Mouse (Mus musculus): Measurements from ENCODE around the gene Lyst. TPM values are rescaled to one million over a fixed set of nuclear protein-coding genes. Genes with fewer than 3 reads are reported as not detected.

The Lyst gene
- polyA plus RNA-seq, 1 experiment from 2014 or later: 6.3 TPM

GRCm38 (mm10) chr13:13555196-13555595, 35.0 kb upstream of the Lyst start:
- no peak overlapping the region for H3K4me3 ChIP-seq (replicated peaks; ENCODE audit: low read length)
- no peaks in the 10 kb centered on the region for H3K36me3 ChIP-seq (replicated peaks; ENCODE audit: control insufficient read depth, insufficient read depth)
- ATAC-seq (ENCODE audit: low FRiP score): no peak
- no peak overlapping the region for H3K9ac ChIP-seq
- H3K4me1 ChIP-seq (replicated peaks; ENCODE audit: control insufficient read depth, insufficient read depth, low read length): no peaks in the 10 kb centered on the region
- no peak for DNase-seq (ENCODE audit: low spot score)
- H3K27me3 ChIP-seq (ENCODE audit: control insufficient read depth, insufficient read depth, low read length): no peaks in the 10 kb centered on the region
- 91% methylated on average over 3 of the region's 3 CpGs for WGBS
- no peak overlapping the region for H3K4me2 ChIP-seq (replicated peaks)
- no peak overlapping the region for H3K27ac ChIP-seq
- no peaks in the 10 kb centered on the region for H3K9me3 ChIP-seq (ENCODE audit: control insufficient read depth, low read length)

- no peaks in the 10 kb centered on the region for H3K9me3 ChIP-seq (ENCODE audit: control insufficient read depth, low read length)
- WGBS: 86% methylated on average over 5 of the region's 5 CpGs
- no peak overlapping the region for H3K27ac ChIP-seq
- no peaks in the 10 kb centered on the region for H3K4me1 ChIP-seq (replicated peaks; ENCODE audit: control insufficient read depth, insufficient read depth, low read length)
- no peaks in the 10 kb centered on the region for H3K27me3 ChIP-seq (ENCODE audit: control insufficient read depth, insufficient read depth, low read length)
- H3K9ac ChIP-seq: no peak overlapping the region
- no peak overlapping the region for H3K4me2 ChIP-seq (replicated peaks)
- no peaks in the 10 kb centered on the region for H3K36me3 ChIP-seq (replicated peaks; ENCODE audit: control insufficient read depth, insufficient read depth)
- H3K4me3 ChIP-seq (replicated peaks; ENCODE audit: low read length): no peak overlapping the region
- no peak for ATAC-seq (ENCODE audit: low FRiP score)
- DNase-seq (ENCODE audit: low spot score): no peak
These were observed 33.0 kb upstream of the Lyst start for GRCm38 (mm10) chr13:13557001-13557743.

DNA sequence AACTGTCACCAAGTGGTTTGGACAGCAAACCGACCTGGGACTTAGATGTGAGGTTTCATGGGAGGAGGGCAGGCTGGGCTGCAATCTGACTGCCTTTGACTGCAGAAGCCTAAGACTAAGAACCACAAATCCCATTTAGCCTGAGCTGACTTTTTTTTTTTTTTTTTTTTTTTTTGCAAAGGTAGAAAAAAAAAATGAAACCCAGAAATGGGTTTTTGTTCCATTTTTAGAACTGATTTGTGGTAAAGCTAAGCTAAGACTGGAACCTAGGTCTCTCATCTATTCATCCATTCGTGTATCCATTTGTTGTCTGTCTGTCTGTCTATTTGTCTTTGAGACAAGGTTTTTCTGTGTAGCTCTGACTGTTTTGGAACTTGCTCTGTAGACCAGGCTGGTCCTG, 31.9 kb upstream of the Lyst start:
- no peaks in the 10 kb centered on the region for H3K36me3 ChIP-seq (replicated peaks; ENCODE audit: control insufficient read depth, insufficient read depth)
- H3K9me3 ChIP-seq (ENCODE audit: control insufficient read depth, low read length): no peaks in the 10 kb centered on the region
- no peak overlapping the region for H3K4me2 ChIP-seq (replicated peaks)
- H3K9ac ChIP-seq: no peak overlapping the region
- H3K4me3 ChIP-seq (replicated peaks; ENCODE audit: low read length): no peak overlapping the region
- no peak overlapping the region for H3K27ac ChIP-seq
- DNase-seq (ENCODE audit: low spot score): no peak
- H3K4me1 ChIP-seq (replicated peaks; ENCODE audit: control insufficient read depth, insufficient read depth, low read length): no peaks in the 10 kb centered on the region
- 67% methylated on average over 2 of the region's 2 CpGs for WGBS
- no peaks in the 10 kb centered on the region for H3K27me3 ChIP-seq (ENCODE audit: control insufficient read depth, insufficient read depth, low read length)
- ATAC-seq (ENCODE audit: low FRiP score): no peak

DNA sequence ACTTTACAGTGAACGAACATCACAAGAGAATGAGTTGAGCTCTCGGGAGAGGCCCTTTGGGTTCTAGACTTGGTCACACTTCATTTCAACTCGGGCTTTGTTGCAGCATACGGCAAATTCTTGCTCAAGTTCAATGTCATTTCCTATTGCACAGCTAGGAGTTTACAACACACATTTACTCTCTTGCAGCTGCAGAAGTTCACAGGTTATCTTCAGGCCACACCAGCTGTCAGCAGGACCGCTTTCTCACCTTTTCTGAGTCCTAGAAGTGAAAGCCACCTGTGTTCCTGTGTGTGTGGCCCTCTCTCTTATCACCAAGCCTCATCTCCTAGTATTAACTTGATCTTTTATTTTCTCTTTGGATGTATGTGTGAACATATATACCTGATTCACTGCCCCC, 31.3 kb upstream of the Lyst start:
- Histone ChIP-seq H3K27me3 (ENCODE audit: control insufficient read depth, insufficient read depth, low read length) (no peaks in the 10 kb centered on the region), H3K4me1 (replicated peaks; ENCODE audit: control insufficient read depth, insufficient read depth, low read length) (no peaks in the 10 kb centered on the region), H3K4me2 (replicated peaks) (no peak overlapping the region), H3K27ac (no peak overlapping the region), H3K9me3 (ENCODE audit: control insufficient read depth, low read length) (no peaks in the 10 kb centered on the region), H3K4me3 (replicated peaks; ENCODE audit: low read length) (no peak overlapping the region), H3K9ac (no peak overlapping the region), H3K36me3 (replicated peaks; ENCODE audit: control insufficient read depth, insufficient read depth) (no peaks in the 10 kb centered on the region)
- 83% methylated on average over 5 of the region's 5 CpGs for WGBS
- ATAC-seq (ENCODE audit: low FRiP score) (no peak), DNase-seq (ENCODE audit: low spot score) (no peak)

DNA sequence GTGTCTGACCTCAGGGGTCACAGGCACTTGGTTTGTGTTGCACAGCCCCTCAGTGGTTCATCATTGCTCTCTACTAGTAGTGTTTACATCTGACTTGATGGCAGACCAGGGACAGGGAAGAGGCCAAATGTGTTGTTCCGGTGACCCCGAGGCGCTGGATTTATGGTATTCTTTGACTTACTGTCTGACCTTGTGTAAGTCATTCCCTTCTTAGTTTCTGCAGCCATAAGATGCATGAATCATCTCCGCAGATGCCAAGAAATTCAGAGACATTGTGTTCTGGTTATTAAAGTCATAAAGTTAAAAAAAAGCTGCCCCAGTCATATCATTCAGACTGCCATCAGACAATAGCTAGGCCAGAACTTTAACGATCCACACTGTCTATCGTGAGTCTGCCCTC, 27.6 kb upstream of the Lyst start:
- no peaks in the 10 kb centered on the region for H3K27me3 ChIP-seq (ENCODE audit: control insufficient read depth, insufficient read depth, low read length)
- H3K4me1 ChIP-seq (replicated peaks; ENCODE audit: control insufficient read depth, insufficient read depth, low read length): no peaks in the 10 kb centered on the region
- no peaks in the 10 kb centered on the region for H3K9me3 ChIP-seq (ENCODE audit: control insufficient read depth, low read length)
- no peak for ATAC-seq (ENCODE audit: low FRiP score)
- H3K27ac ChIP-seq: no peak overlapping the region
- WGBS: 92% methylated on average over 6 of the region's 6 CpGs
- H3K9ac ChIP-seq: no peak overlapping the region
- H3K36me3 ChIP-seq (replicated peaks; ENCODE audit: control insufficient read depth, insufficient read depth): no peaks in the 10 kb centered on the region
- H3K4me3 ChIP-seq (replicated peaks; ENCODE audit: low read length): no peak overlapping the region
- no peak overlapping the region for H3K4me2 ChIP-seq (replicated peaks)
- no peak for DNase-seq (ENCODE audit: low spot score)

DNA sequence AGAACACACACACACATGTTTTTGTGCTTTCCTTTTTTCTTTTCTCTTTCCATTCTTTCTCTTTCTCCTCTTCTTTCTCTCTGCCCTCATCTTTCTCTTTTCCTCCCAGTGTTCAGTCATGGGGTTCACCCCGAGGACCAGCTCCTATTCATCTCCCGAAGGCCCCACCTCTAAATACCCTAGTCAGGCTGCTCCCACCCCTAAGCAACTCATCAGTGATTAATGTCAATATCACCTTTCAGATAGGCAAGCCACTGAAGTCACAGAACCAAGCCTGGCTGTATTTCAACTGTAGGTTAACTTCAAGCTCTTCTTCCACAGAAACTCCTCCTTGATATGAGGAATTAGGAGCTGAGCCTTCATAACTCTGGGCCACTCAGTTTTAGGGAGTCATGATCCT, 26.1 kb upstream of the Lyst start:
- Histone ChIP-seq H3K27me3 (ENCODE audit: control insufficient read depth, insufficient read depth, low read length) (no peaks in the 10 kb centered on the region), H3K36me3 (replicated peaks; ENCODE audit: control insufficient read depth, insufficient read depth) (no peaks in the 10 kb centered on the region), H3K9ac (no peak overlapping the region), H3K27ac (no peak overlapping the region), H3K4me2 (replicated peaks) (no peak overlapping the region), H3K4me1 (replicated peaks; ENCODE audit: control insufficient read depth, insufficient read depth, low read length) (no peaks in the 10 kb centered on the region), H3K4me3 (replicated peaks; ENCODE audit: low read length) (no peak overlapping the region), H3K9me3 (ENCODE audit: control insufficient read depth, low read length) (no peaks in the 10 kb centered on the region)
- DNase-seq (ENCODE audit: low spot score) (no peak), ATAC-seq (ENCODE audit: low FRiP score) (no peak)
- WGBS: 81% methylated on average over 2 of the region's 2 CpGs

DNA sequence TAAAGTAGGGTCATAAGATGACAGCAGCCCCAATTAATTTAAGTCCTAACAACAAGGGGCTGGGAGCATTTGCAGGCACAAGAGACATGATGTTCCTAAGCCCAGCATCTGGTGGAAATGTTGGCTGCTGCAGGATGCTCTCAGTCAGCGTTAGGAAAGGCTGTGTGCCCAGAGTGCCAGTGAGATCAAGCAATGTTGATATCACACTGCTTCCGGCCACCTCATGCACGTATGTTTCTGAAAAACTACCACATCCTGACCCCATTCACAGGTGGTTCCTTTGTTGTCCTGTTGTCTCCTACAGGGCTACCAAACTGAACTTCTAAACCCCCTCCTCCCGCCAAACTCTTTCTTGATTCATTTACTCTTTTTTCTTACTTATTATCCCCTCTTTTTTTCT, 25.7 kb upstream of the Lyst start:
- H3K36me3 ChIP-seq (replicated peaks; ENCODE audit: control insufficient read depth, insufficient read depth): no peaks in the 10 kb centered on the region
- no peaks in the 10 kb centered on the region for H3K27me3 ChIP-seq (ENCODE audit: control insufficient read depth, insufficient read depth, low read length)
- no peak overlapping the region for H3K4me3 ChIP-seq (replicated peaks; ENCODE audit: low read length)
- ATAC-seq (ENCODE audit: low FRiP score) (no peak), DNase-seq (ENCODE audit: low spot score) (no peak)
- no peak overlapping the region for H3K4me2 ChIP-seq (replicated peaks)
- no peak overlapping the region for H3K9ac ChIP-seq
- no peaks in the 10 kb centered on the region for H3K4me1 ChIP-seq (replicated peaks; ENCODE audit: control insufficient read depth, insufficient read depth, low read length)
- H3K27ac ChIP-seq: no peak overlapping the region
- H3K9me3 ChIP-seq (ENCODE audit: control insufficient read depth, low read length): no peaks in the 10 kb centered on the region
- WGBS: 80% methylated on average over 4 of the region's 4 CpGs

DNA sequence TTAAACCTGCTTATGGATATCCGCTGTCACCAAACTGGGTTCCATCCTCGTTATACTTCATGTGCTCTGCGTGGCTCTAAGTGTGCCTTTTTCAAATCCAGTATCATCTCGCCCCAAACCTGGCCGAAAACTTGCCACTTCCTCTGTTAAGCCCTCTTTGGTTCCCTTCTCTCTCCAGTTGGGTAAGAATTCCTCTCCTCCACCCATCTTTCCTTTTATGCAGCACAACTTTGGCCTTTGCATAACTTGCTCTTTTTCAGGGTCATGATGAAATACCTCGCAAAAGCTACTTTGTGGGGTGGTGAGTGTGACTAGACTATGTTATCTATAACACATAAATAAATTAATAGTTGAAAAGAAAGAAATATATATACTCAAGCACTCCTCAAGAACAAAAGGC, 22.6 kb upstream of the Lyst start:
- Histone ChIP-seq H3K9ac (no peak overlapping the region), H3K27ac (no peak overlapping the region), H3K9me3 (ENCODE audit: control insufficient read depth, low read length) (no peaks in the 10 kb centered on the region), H3K4me1 (replicated peaks; ENCODE audit: control insufficient read depth, insufficient read depth, low read length) (no peaks in the 10 kb centered on the region), H3K27me3 (ENCODE audit: control insufficient read depth, insufficient read depth, low read length) (no peaks in the 10 kb centered on the region), H3K36me3 (replicated peaks; ENCODE audit: control insufficient read depth, insufficient read depth) (no peaks in the 10 kb centered on the region), H3K4me2 (replicated peaks) (no peak overlapping the region), H3K4me3 (replicated peaks; ENCODE audit: low read length) (no peak overlapping the region)
- ATAC-seq (ENCODE audit: low FRiP score) (no peak), DNase-seq (ENCODE audit: low spot score) (no peak)
- 91% methylated on average over 6 of the region's 6 CpGs for WGBS

DNA sequence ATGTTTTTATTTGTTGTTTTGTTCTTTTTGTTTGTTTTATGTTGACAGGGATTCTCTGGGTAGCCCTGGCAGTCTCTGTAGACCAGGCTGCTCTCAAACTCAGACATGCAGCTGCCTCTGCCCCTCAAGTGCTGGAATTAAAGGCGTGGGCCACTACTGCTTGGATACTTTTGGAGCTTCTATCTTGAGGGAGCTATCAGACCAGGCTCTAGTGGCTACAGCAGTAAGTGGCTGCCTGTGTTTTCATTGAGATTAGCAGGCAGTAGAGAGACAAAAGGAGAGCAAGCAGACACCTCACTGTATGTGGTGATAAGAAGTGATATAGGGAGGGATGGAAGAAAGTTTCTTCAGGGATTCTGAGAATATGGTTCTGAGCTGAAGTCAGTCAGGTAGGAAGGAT, 21.4 kb upstream of the Lyst start:
- no peak for DNase-seq (ENCODE audit: low spot score)
- WGBS: 91% methylated on average over 1 of the region's 1 CpGs
- no peak overlapping the region for H3K4me2 ChIP-seq (replicated peaks)
- H3K9me3 ChIP-seq (ENCODE audit: control insufficient read depth, low read length): no peaks in the 10 kb centered on the region
- no peak for ATAC-seq (ENCODE audit: low FRiP score)
- H3K4me1 ChIP-seq (replicated peaks; ENCODE audit: control insufficient read depth, insufficient read depth, low read length): no peaks in the 10 kb centered on the region
- no peak overlapping the region for H3K9ac ChIP-seq
- H3K27ac ChIP-seq: no peak overlapping the region
- H3K36me3 ChIP-seq (replicated peaks; ENCODE audit: control insufficient read depth, insufficient read depth): no peaks in the 10 kb centered on the region
- H3K4me3 ChIP-seq (replicated peaks; ENCODE audit: low read length): no peak overlapping the region
- no peaks in the 10 kb centered on the region for H3K27me3 ChIP-seq (ENCODE audit: control insufficient read depth, insufficient read depth, low read length)

DNA sequence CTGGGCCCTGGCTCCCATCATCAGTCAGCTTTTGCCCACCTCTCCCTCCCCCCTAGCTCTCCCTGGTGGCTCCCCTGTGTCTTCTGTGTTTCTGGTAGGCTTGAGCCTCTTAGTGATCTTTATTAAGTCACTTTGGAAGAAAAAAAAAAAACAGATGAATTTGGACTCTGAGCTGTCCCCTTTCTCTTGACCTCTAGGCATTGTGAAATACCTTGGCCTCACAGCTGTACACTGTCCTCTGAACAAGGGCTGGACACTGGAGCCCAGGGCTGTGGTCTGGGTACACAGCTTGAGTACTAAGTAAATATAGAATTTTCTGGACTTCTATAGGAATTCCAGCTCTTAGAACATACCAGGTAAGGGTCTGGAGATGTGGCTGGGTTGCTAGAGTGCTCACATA, 20.6 kb upstream of the Lyst start:
- no peak for ATAC-seq (ENCODE audit: low FRiP score)
- Histone ChIP-seq H3K4me1 (replicated peaks; ENCODE audit: control insufficient read depth, insufficient read depth, low read length) (no peaks in the 10 kb centered on the region), H3K27me3 (ENCODE audit: control insufficient read depth, insufficient read depth, low read length) (no peaks in the 10 kb centered on the region), H3K36me3 (replicated peaks; ENCODE audit: control insufficient read depth, insufficient read depth) (no peaks in the 10 kb centered on the region), H3K4me2 (replicated peaks) (no peak overlapping the region), H3K4me3 (replicated peaks; ENCODE audit: low read length) (no peak overlapping the region), H3K9me3 (ENCODE audit: control insufficient read depth, low read length) (no peaks in the 10 kb centered on the region), H3K9ac (no peak overlapping the region), H3K27ac (no peak overlapping the region)
- no peak for DNase-seq (ENCODE audit: low spot score)

Measured in hindbrain, embryonic 14.5 days (tissue).